Mouse (Mus musculus) lung, embryonic 16.5 days (tissue): ENCODE data around the gene Gm14418. TPM values are rescaled to one million over a fixed set of nuclear protein-coding genes. Genes with fewer than 3 reads are reported as not detected.
"Not testable (repeated sequence)": the region's sequence is repeated elsewhere in the genome, so short reads cannot be mapped to it uniquely, and the experiment has no call there.

Source experiments
- ATAC-seq: fragments of 200-750 bp; cut with Nextera tagmentation; 2 replicates; pipeline ENCODE4 v1.8.0; 2017; ENCODE audit warnings: low read depth, mild to moderate bottlenecking, moderate library complexity
- H3K27ac ChIP-seq: fragments of 300-500 bp; sonication (generic); 2 replicates; pipeline ENCODE4 v1.5.1; 2014; ENCODE audit warnings: mild to moderate bottlenecking, control low read depth, low read length
- H3K27me3 ChIP-seq: fragments of 300-500 bp; sonication (generic); 2 replicates; pipeline ENCODE4 v1.6.1; 2014; ENCODE audit warnings: low read depth, low read length, mixed read lengths; ENCODE audit not compliant: control insufficient read depth, insufficient read depth
- H3K36me3 ChIP-seq: fragments of 300-500 bp; sonication (generic); 2 replicates; pipeline ENCODE4 v1.6.1; 2014; ENCODE audit warnings: low read length; ENCODE audit not compliant: control insufficient read depth, insufficient read depth
- H3K4me1 ChIP-seq: fragments of 300-500 bp; sonication (generic); replicated peaks from 2 replicates; pipeline ENCODE4 v1.6.1; 2014; ENCODE audit warnings: low read length, mixed read lengths; ENCODE audit not compliant: control insufficient read depth, insufficient read depth
- H3K4me2 ChIP-seq: fragments of 300-500 bp; sonication (generic); 2 replicates; pipeline ENCODE4 v1.6.1; 2014; ENCODE audit warnings: low read depth, low read length, control low read depth
- H3K4me3 ChIP-seq: fragments of 300-500 bp; sonication (generic); 2 replicates; pipeline ENCODE4 v1.5.1; 2014; ENCODE audit warnings: mild to moderate bottlenecking, low read length, control low read depth
- H3K9ac ChIP-seq: fragments of 300-500 bp; sonication (generic); 2 replicates; pipeline ENCODE4 v1.6.1; 2014; ENCODE audit warnings: low read length, control low read depth
- H3K9me3 ChIP-seq: fragments of 300-500 bp; sonication (generic); 2 replicates; pipeline ENCODE4 v1.6.1; 2016; ENCODE audit warnings: low read length; ENCODE audit not compliant: control insufficient read depth
- WGBS: fragments of 180-500 bp; shearing (Covaris S2); extraction: QIAGEN DNeasy Blood & Tissue Kit; methylation state at CpG from one replicate; pipeline ENCODE4 v1.1.7; 2014; 5-methylcytosine and 5-hydroxymethylcytosine counted together
- polyA plus RNA-seq: library from polyadenylated mRNA; unstranded; fragments of >200 nt; fragmentation: Nextera tagmentation; extraction: Ambion mirVana; gene quantifications from 2 replicates; pipeline ENCODE4 v1.2.1, GENCODE M21; 2015

The Gm14418 gene
- 13.3 and 13.6 TPM in 2 replicates for polyA plus RNA-seq

GRCm38 (mm10) chr2:177398096-177398495 lies at the start of gene Gm14418:
Gene Gm14418 (minus strand): TSS chr2:177398320.
- not testable (repeated sequence) for H3K27ac ChIP-seq, H3K9ac ChIP-seq, H3K27me3 ChIP-seq, H3K9me3 ChIP-seq, H3K4me2 ChIP-seq, H3K4me1 ChIP-seq, ATAC-seq, H3K36me3 ChIP-seq
- 27% methylated on average over 6 of the region's 6 CpGs for WGBS
- H3K4me3 ChIP-seq = peak within 1 kb of the TSS; percentile 45

Other genes with a start within 250 kb of the Gm14418 start
- gene Gm14410, start 191.9 kb downstream of the Gm14418 start, polyA plus RNA-seq = 23.8 and 27.4 TPM in 2 replicates
- not detected in 2 replicates for gene Gm14409, start 131.3 kb downstream of the Gm14418 start, polyA plus RNA-seq
- 0.13 and 0.31 TPM in 2 replicates for gene Gm14412, start 74.0 kb downstream of the Gm14418 start, polyA plus RNA-seq
- gene Zfp970, start 66.4 kb upstream of the Gm14418 start, polyA plus RNA-seq = 19.8 and 20.2 TPM in 2 replicates
- gene Gm14403, start 99.9 kb upstream of the Gm14418 start, polyA plus RNA-seq = 11.5 and 12.7 TPM in 2 replicates
- not detected in 2 replicates for gene Gm14406, start 179.9 kb upstream of the Gm14418 start, polyA plus RNA-seq